Mouse (Mus musculus): ENCODE measurements around the gene Ror1. TPM values are rescaled to one million over a fixed set of nuclear protein-coding genes. Genes with fewer than 3 reads are reported as not detected.

Ror1 gene
- polyA plus RNA-seq, 1 experiment from 2014 or later, result 7.1 TPM

GRCm38 (mm10) chr4:100377231-100377630 is 281.6 kb downstream of the Ror1 start:
- no peak for DNase-seq (ENCODE audit: low spot score)
- WGBS, result 66% methylated on average over 3 of the region's 3 CpGs

GRCm38 (mm10) chr4:100377996-100378395 is 282.4 kb downstream of the Ror1 start:
- H3K36me3 ChIP-seq, result no peaks in the 10 kb centered on the region
- no peak overlapping the region; the same call in 1 of the 2 replicates for H3K27ac ChIP-seq
- no peak for DNase-seq (ENCODE audit: low spot score)
- no peak overlapping the region for H3K4me3 ChIP-seq
- H3K9me3 ChIP-seq, result no peaks in the 10 kb centered on the region
- H3K27me3 ChIP-seq (ENCODE audit: insufficient read depth, poor library complexity, severe bottlenecking), result no peaks in the 10 kb centered on the region
- peaks cover 18% of the 10 kb centered on the region for H3K4me1 ChIP-seq (replicated peaks)
- WGBS, result 83% methylated on average over 4 of the region's 4 CpGs

More at GRCm38 (mm10) chr4:100377231-100377630, 281.6 kb downstream of the Ror1 start:
- no peaks in the 10 kb centered on the region for H3K9me3 ChIP-seq
- H3K27me3 ChIP-seq (ENCODE audit: insufficient read depth, poor library complexity, severe bottlenecking), result no peaks in the 10 kb centered on the region
- peaks cover 18% of the 10 kb centered on the region for H3K4me1 ChIP-seq (replicated peaks)
- H3K36me3 ChIP-seq, result no peaks in the 10 kb centered on the region
- H3K27ac ChIP-seq, result no peak overlapping the region
- H3K4me3 ChIP-seq, result no peak overlapping the region

- Histone ChIP-seq H3K27ac (no peak overlapping the region), H3K27me3 (ENCODE audit: insufficient read depth, poor library complexity, severe bottlenecking) (no peaks in the 10 kb centered on the region), H3K36me3 (no peaks in the 10 kb centered on the region), H3K4me1 (replicated peaks) (peaks cover 7% of the 10 kb centered on the region), H3K9me3 (no peaks in the 10 kb centered on the region), H3K4me3 (no peak overlapping the region)
- no peak for DNase-seq (ENCODE audit: low spot score)
- WGBS, result 83% methylated on average over 4 of the region's 4 CpGs
Observed at GRCm38 (mm10) chr4:100381760-100382159, 286.2 kb downstream of the Ror1 start.

- DNase-seq (ENCODE audit: low spot score), result no peak
- Histone ChIP-seq H3K4me3 (no peak overlapping the region), H3K4me1 (replicated peaks) (no peaks in the 10 kb centered on the region), H3K36me3 (no peaks in the 10 kb centered on the region), H3K9me3 (no peaks in the 10 kb centered on the region), H3K27ac (no peak overlapping the region), H3K27me3 (ENCODE audit: insufficient read depth, poor library complexity, severe bottlenecking) (no peaks in the 10 kb centered on the region)
- 85% methylated on average over 5 of the region's 5 CpGs for WGBS
Observed at GRCm38 (mm10) chr4:100386272-100386988, 290.8 kb downstream of the Ror1 start.

GRCm38 (mm10) chr4:100390436-100390835 is 294.8 kb downstream of the Ror1 start:
- WGBS, result 92% methylated on average over 6 of the region's 6 CpGs

DNA sequence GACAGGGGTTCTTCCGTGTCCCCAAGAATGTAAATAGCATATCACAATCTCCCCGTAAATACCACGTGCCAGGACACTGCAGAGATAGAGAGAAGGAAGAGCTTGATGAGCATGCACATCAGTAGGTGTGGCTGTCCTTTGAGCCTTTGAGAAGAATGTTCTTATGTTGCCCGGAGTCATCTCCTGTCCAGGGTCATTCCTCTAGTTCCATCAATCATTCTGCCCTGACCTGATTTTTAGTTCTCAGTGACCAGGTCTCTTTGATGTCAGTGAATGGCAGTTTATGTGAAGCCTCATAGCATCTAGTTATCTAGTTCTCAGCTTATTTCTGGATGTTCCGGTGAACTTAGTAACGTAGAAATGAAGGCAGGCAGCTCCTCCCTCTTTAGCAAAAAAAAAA is 295.4 kb downstream of the Ror1 start:
- 81% methylated on average over 6 of the region's 6 CpGs for WGBS
- Histone ChIP-seq H3K27ac (no peak overlapping the region), H3K4me1 (replicated peaks) (no peaks in the 10 kb centered on the region)

More at GRCm38 (mm10) chr4:100390436-100390835, 294.8 kb downstream of the Ror1 start:
- Histone ChIP-seq H3K36me3 (no peaks in the 10 kb centered on the region), H3K27ac (no peak overlapping the region), H3K4me1 (replicated peaks) (no peaks in the 10 kb centered on the region), H3K4me3 (no peak overlapping the region), H3K27me3 (ENCODE audit: insufficient read depth, poor library complexity, severe bottlenecking) (no peaks in the 10 kb centered on the region), H3K9me3 (no peaks in the 10 kb centered on the region)
- DNase-seq (ENCODE audit: low spot score), result no peak

GRCm38 (mm10) chr4:100393374-100394061 is 297.9 kb downstream of the Ror1 start:
- Histone ChIP-seq H3K27me3 (ENCODE audit: insufficient read depth, poor library complexity, severe bottlenecking) (no peaks in the 10 kb centered on the region), H3K4me1 (replicated peaks) (no peaks in the 10 kb centered on the region), H3K27ac (no peak overlapping the region), H3K4me3 (no peak overlapping the region), H3K36me3 (no peaks in the 10 kb centered on the region), H3K9me3 (no peaks in the 10 kb centered on the region)
- 82% methylated on average over 12 of the region's 12 CpGs for WGBS
- no peak for DNase-seq (ENCODE audit: low spot score)

More for the DNA sequence above, 295.4 kb downstream of the Ror1 start:
- Histone ChIP-seq H3K4me3 (no peak overlapping the region), H3K27me3 (ENCODE audit: insufficient read depth, poor library complexity, severe bottlenecking) (no peaks in the 10 kb centered on the region), H3K9me3 (no peaks in the 10 kb centered on the region), H3K36me3 (no peaks in the 10 kb centered on the region)
- DNase-seq (ENCODE audit: low spot score), result no peak

GRCm38 (mm10) chr4:100395407-100395806 is 299.8 kb downstream of the Ror1 start:
- WGBS, result 93% methylated on average over 4 of the region's 4 CpGs
- Histone ChIP-seq H3K4me3 (no peak overlapping the region), H3K4me1 (replicated peaks) (no peaks in the 10 kb centered on the region), H3K36me3 (no peaks in the 10 kb centered on the region), H3K27me3 (ENCODE audit: insufficient read depth, poor library complexity, severe bottlenecking) (no peaks in the 10 kb centered on the region), H3K9me3 (no peaks in the 10 kb centered on the region), H3K27ac (no peak overlapping the region)
- DNase-seq (ENCODE audit: low spot score), result no peak

- Histone ChIP-seq H3K4me1 (replicated peaks) (0 out of 2 replicates have a peak, but pooled peaks cover 5% of the 10 kb centered on the region), H3K27me3 (ENCODE audit: insufficient read depth, poor library complexity, severe bottlenecking) (no peaks in the 10 kb centered on the region), H3K4me3 (no peak overlapping the region), H3K36me3 (no peaks in the 10 kb centered on the region), H3K9me3 (no peaks in the 10 kb centered on the region), H3K27ac (no peak overlapping the region)
- 62% methylated on average over 3 of the region's 3 CpGs for WGBS
- DNase-seq (ENCODE audit: low spot score), result no peak
Observed at GRCm38 (mm10) chr4:100398079-100398478, 302.5 kb downstream of the Ror1 start.

DNA sequence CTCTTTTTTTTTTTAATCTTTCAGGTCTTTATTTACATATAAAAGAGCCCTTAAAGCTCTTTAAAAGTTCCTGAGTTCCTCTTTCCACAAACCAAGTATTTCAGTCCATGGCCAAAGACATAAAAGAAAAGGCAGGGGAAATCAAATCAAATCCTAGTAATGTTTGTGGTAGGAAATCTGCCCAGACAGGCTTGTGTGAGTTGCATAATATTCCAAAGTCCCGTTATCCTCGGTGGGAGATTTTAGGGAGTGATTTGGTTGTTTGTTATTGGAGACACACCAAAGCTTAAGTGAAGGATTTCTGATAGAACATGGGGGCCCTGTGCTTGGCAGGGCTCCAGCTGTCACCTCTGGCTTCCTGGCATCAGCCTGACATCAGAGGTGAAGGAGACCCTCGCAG is 305.5 kb downstream of the Ror1 start:
- Histone ChIP-seq H3K4me3 (no peak overlapping the region), H3K27me3 (ENCODE audit: insufficient read depth, poor library complexity, severe bottlenecking) (no peaks in the 10 kb centered on the region), H3K36me3 (no peaks in the 10 kb centered on the region), H3K27ac (no peak overlapping the region), H3K9me3 (no peaks in the 10 kb centered on the region), H3K4me1 (replicated peaks) (0 out of 2 replicates have a peak, but pooled peaks cover 9% of the 10 kb centered on the region)
- 77% methylated on average over 3 of the region's 3 CpGs for WGBS
- DNase-seq (ENCODE audit: low spot score), result no peak

GRCm38 (mm10) chr4:100401581-100402470 is 306.2 kb downstream of the Ror1 start:
- 0 out of 2 replicates have a peak, but pooled peaks cover 11% of the 10 kb centered on the region for H3K4me1 ChIP-seq (replicated peaks)
- DNase-seq (ENCODE audit: low spot score), result no peak
- 87% methylated on average over 14 of the region's 14 CpGs for WGBS

GRCm38 (mm10) chr4:100407261-100407874 is 311.8 kb downstream of the Ror1 start:
- peaks cover 4% of the 10 kb centered on the region; the same call in 1 of the 2 replicates for H3K36me3 ChIP-seq
- peaks cover 23% of the 10 kb centered on the region for H3K4me1 ChIP-seq (replicated peaks)
- H3K9me3 ChIP-seq, result no peaks in the 10 kb centered on the region
- no peak overlapping the region for H3K4me3 ChIP-seq
- WGBS, result 37% methylated on average over 9 of the region's 9 CpGs
- H3K27me3 ChIP-seq (ENCODE audit: insufficient read depth, poor library complexity, severe bottlenecking), result no peaks in the 10 kb centered on the region
- DNase-seq (ENCODE audit: low spot score), result peak; percentile 72
- 0 out of 2 replicates have a peak overlapping the region, but pooled peaks have one; percentile 29 for H3K27ac ChIP-seq

More at GRCm38 (mm10) chr4:100401581-100402470, 306.2 kb downstream of the Ror1 start:
- Histone ChIP-seq H3K9me3 (no peaks in the 10 kb centered on the region), H3K4me3 (no peak overlapping the region), H3K36me3 (no peaks in the 10 kb centered on the region), H3K27me3 (ENCODE audit: insufficient read depth, poor library complexity, severe bottlenecking) (no peaks in the 10 kb centered on the region), H3K27ac (no peak overlapping the region)
